Mouse (Mus musculus): ENCODE results near the gene Ss18l2. TPM values are rescaled to one million over a fixed set of nuclear protein-coding genes. Genes with fewer than 3 reads are reported as not detected.

Gene Ss18l2
- polyA plus RNA-seq, 1 experiment from 2014 or later = 134 TPM

Other genes with a start within 250 kb of the Ss18l2 start
- 2.1 and 2.2 TPM in 2 replicates for gene Cck, start 214.6 kb upstream of the Ss18l2 start, polyA plus RNA-seq (2014; fragmentation: Nextera tagmentation; extraction: Ambion mirVana)
- not detected in 2 replicates for gene Lyzl4, start 68.2 kb upstream of the Ss18l2 start, polyA plus RNA-seq (2014; fragmentation: Nextera tagmentation; extraction: Ambion mirVana)
- gene Vipr1, start 67.6 kb upstream of the Ss18l2 start, polyA plus RNA-seq (2014; fragmentation: Nextera tagmentation; extraction: Ambion mirVana) = 0.45 and 0.57 TPM in 2 replicates
- 14.2 and 17.4 TPM in 2 replicates for gene Sec22c, start 4.8 kb upstream of the Ss18l2 start, polyA plus RNA-seq (2014; fragmentation: Nextera tagmentation; extraction: Ambion mirVana)
- gene Nktr, start 8.8 kb downstream of the Ss18l2 start, polyA plus RNA-seq (2014; fragmentation: Nextera tagmentation; extraction: Ambion mirVana) = 56.9 and 61.7 TPM in 2 replicates
- 6.7 and 7.0 TPM in 2 replicates for gene Zfp651, start 49.0 kb downstream of the Ss18l2 start, polyA plus RNA-seq (2014; fragmentation: Nextera tagmentation; extraction: Ambion mirVana)
- 3.6 and 4.6 TPM in 2 replicates for gene Klhl40, start 67.3 kb downstream of the Ss18l2 start, polyA plus RNA-seq (2014; fragmentation: Nextera tagmentation; extraction: Ambion mirVana)
- 0.13 TPM in 1 of 2 replicates, not detected in the other for gene Hhatl, start 82.2 kb downstream of the Ss18l2 start, polyA plus RNA-seq (2014; fragmentation: Nextera tagmentation; extraction: Ambion mirVana)
- gene Ccdc13, start 129.1 kb downstream of the Ss18l2 start, polyA plus RNA-seq (2014; fragmentation: Nextera tagmentation; extraction: Ambion mirVana) = 2.4 and 3.6 TPM in 2 replicates
- gene Higd1a, start 148.0 kb downstream of the Ss18l2 start, polyA plus RNA-seq (2014; fragmentation: Nextera tagmentation; extraction: Ambion mirVana) = 151 and 156 TPM in 2 replicates
- gene Ackr2, start 188.0 kb downstream of the Ss18l2 start, polyA plus RNA-seq (2014; fragmentation: Nextera tagmentation; extraction: Ambion mirVana) = 0.58 and 1.1 TPM in 2 replicates
- not detected in 2 replicates for gene Cyp8b1, start 206.0 kb downstream of the Ss18l2 start, polyA plus RNA-seq (2014; fragmentation: Nextera tagmentation; extraction: Ambion mirVana)
- gene Fam198a, start 240.7 kb downstream of the Ss18l2 start, polyA plus RNA-seq (2014; fragmentation: Nextera tagmentation; extraction: Ambion mirVana) = 0.66 and 0.81 TPM in 2 replicates